7 mouse cellular contexts compared by ENCODE assay signal in the genomic region with DNA sequence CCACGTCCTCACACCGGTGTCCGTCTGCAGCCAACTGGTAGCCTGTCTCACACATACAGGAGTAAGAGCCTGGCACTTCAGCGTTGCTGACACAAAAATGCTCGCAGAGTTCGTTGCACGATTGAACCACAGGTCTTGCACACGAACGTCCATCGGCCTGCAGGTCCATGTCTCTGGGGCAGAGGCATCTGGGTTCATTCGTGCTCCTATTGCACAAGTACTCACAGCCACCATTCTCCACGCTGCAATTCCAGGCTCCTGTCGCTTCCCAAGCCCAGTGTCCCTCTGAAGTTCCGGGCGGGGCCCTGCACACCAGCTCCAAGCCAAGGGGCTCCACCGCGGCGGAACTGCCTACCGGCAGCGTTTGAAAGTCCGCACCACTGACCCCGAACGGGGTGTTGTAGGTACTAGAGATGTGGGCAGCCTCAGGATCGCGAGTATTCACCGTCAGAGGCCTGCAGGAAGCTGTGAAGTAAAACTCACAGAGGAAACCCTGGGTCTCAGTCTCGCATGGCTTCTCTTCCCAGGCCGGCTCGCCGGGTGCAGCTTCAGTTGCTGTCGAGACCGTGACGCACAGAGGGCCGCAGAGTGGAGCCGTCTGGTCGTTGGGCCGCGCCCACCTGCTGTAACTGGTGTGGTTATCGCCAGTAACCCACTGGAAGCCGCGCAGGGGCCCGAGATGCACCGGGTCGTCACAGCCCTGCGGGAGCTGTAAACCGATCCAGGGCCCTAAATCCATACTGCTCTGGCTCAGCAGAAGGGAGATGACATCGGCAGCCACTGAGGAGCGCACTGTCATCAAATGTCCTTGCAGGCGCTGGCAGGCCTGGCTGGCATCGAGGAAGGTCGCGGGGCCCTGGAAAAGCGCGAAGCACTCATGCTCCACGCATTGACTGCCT. TPM values are rescaled to one million over a fixed set of nuclear protein-coding genes. Genes with fewer than 3 reads are reported as not detected.
DNase-seq lines count a peak whose midpoint lies in the region; ATAC-seq and TF ChIP-seq lines count a peak whose summit lies in the region.

No protein-coding gene starts in this region.

- H3K9ac ChIP-seq in kidney, embryonic 14.5 days (ENCODE audit: low read depth, low read length): peak overlapping the region; percentile 48

- DNase-seq in NIH3T3 (ENCODE audit: low read depth) (peak; percentile 54), MN1 (ENCODE audit: low spot score) (no peak)
- peak; percentile 49 for DNase-seq in brain, embryonic 14.5 days (ENCODE audit: low read depth)
- peak; percentile 67 for DNase-seq in lung, postnatal 14 days

- TF ChIP-seq POLR2A in brain, embryonic 14.5 days (IDR thresholded peaks at IDR 0.05; ENCODE audit: borderline replicate concordance, extremely low read depth, insufficient read depth, insufficient read length, poor library complexity, severe bottlenecking): no peak
- TF ChIP-seq POLR2A in small intestine, adult 2 months (IDR thresholded peaks at IDR 0.05; ENCODE audit: low read depth, low read length): no peak

- 4% methylated on average over 55 of the region's 55 CpGs for WGBS in kidney, embryonic 14.5 days
- WGBS in small intestine, adult 2 months: 11% methylated on average over 55 of the region's 55 CpGs

- H3K9me3 ChIP-seq in kidney, embryonic 14.5 days (ENCODE audit: control insufficient read depth, low read length): no peaks in the 10 kb centered on the region

- H3K4me2 ChIP-seq in kidney, embryonic 14.5 days (replicated peaks; ENCODE audit: low read depth, low read length): peak overlapping the region; percentile 70

- H3K4me3 ChIP-seq in kidney, embryonic 14.5 days (ENCODE audit: low read length): peak overlapping the region; percentile 41
- H3K4me3 ChIP-seq in small intestine, adult 2 months (ENCODE audit: low read depth, low read length): peak overlapping the region; percentile 63

- H3K27me3 ChIP-seq in kidney, embryonic 14.5 days (ENCODE audit: control insufficient read depth, insufficient read depth, low read length): peaks cover 26% of the 10 kb centered on the region
- H3K27me3 ChIP-seq in small intestine, adult 2 months (ENCODE audit: control insufficient read depth, insufficient read depth, low read length): no peaks in the 10 kb centered on the region

- peak; percentile 42 for ATAC-seq in granulocyte monocyte progenitor cell, adult 5-6 weeks (replicated peaks; ENCODE audit: poor library complexity, severe bottlenecking)
- peak; percentile 58 for ATAC-seq in kidney, embryonic 14.5 days (ENCODE audit: low FRiP score, low TSS enrichment)

- H3K27ac ChIP-seq in kidney, embryonic 14.5 days (ENCODE audit: low read depth, low read length): no peak overlapping the region
- H3K27ac ChIP-seq in small intestine, adult 2 months (ENCODE audit: insufficient read depth, low read depth, low read length): peak overlapping the region; percentile 54

- no peak for TF ChIP-seq CTCF in brain, embryonic 14.5 days (IDR thresholded peaks at IDR 0.05; ENCODE audit: borderline replicate concordance, extremely low read depth, insufficient read depth, insufficient read length)
- TF ChIP-seq CTCF in small intestine, adult 2 months (IDR thresholded peaks at IDR 0.05; ENCODE audit: extremely low read depth, insufficient read length, insufficient replicate concordance, low read depth, low read length): no peak

- peaks cover 16% of the 10 kb centered on the region for H3K4me1 ChIP-seq in kidney, embryonic 14.5 days (ENCODE audit: control insufficient read depth, insufficient read depth, low read length)
- peaks cover 1% of the 10 kb centered on the region; the same call in 1 of the 2 replicates for H3K4me1 ChIP-seq in small intestine, adult 2 months (ENCODE audit: control insufficient read depth, insufficient read depth, insufficient read length, low read length)

- no peaks in the 10 kb centered on the region for H3K36me3 ChIP-seq in kidney, embryonic 14.5 days (ENCODE audit: control insufficient read depth, insufficient read depth, low read length)
- no peaks in the 10 kb centered on the region for H3K36me3 ChIP-seq in small intestine, adult 2 months (ENCODE audit: control insufficient read depth, insufficient read depth, low read length)

RNA-seq across cellular contexts. Expression of a gene that starts 0.8 kb away (rescaled TPM):
- polyA plus RNA-seq in brain, embryonic 14.5 days (2012; rRNA removed): 4.6 and 6.4 TPM in 2 replicates
- total RNA-seq in granulocyte monocyte progenitor cell, adult 5-6 weeks (2014; fragmentation: Nextera tagmentation): 9.7 and 14.6 TPM in 2 replicates
- total RNA-seq in granulocyte monocyte progenitor cell, adult 5-6 weeks (2017): 11.8 and 13.0 TPM in 2 replicates
- polyA plus RNA-seq in kidney, embryonic 14.5 days (2014; fragmentation: Nextera tagmentation; extraction: Ambion mirVana): 3.7 and 6.7 TPM in 2 replicates
- polyA plus RNA-seq in small intestine, adult 2 months (2012; rRNA removed): 13.5 and 15.2 TPM in 2 replicates

RNA-seq across cellular contexts. Expression of a gene that starts 12.1 kb away (rescaled TPM):
- 2.3 and 2.9 TPM in 2 replicates for polyA plus RNA-seq in brain, embryonic 14.5 days (2012; rRNA removed)
- not detected in 2 replicates for total RNA-seq in granulocyte monocyte progenitor cell, adult 5-6 weeks (2014; fragmentation: Nextera tagmentation)
- not detected in 2 replicates for total RNA-seq in granulocyte monocyte progenitor cell, adult 5-6 weeks (2017)
- 0.36 and 0.45 TPM in 2 replicates for polyA plus RNA-seq in kidney, embryonic 14.5 days (2014; fragmentation: Nextera tagmentation; extraction: Ambion mirVana)
- polyA plus RNA-seq in small intestine, adult 2 months (2012; rRNA removed): 0.50 and 0.85 TPM in 2 replicates

RNA-seq across cellular contexts. Expression of a gene that starts 36.1 kb away (rescaled TPM):
- polyA plus RNA-seq in brain, embryonic 14.5 days (2012; rRNA removed): 6.8 and 13.9 TPM in 2 replicates
- total RNA-seq in granulocyte monocyte progenitor cell, adult 5-6 weeks (2014; fragmentation: Nextera tagmentation): 148 and 150 TPM in 2 replicates
- 145 TPM in 2 replicates for total RNA-seq in granulocyte monocyte progenitor cell, adult 5-6 weeks (2017)
- 14.0 and 16.0 TPM in 2 replicates for polyA plus RNA-seq in kidney, embryonic 14.5 days (2014; fragmentation: Nextera tagmentation; extraction: Ambion mirVana)
- polyA plus RNA-seq in small intestine, adult 2 months (2012; rRNA removed): 1.4 and 2.5 TPM in 2 replicates
